Mouse (Mus musculus) brain, embryonic 14.5 days (tissue): ENCODE measurements around the gene Tyrp1.

Experiments used
- CTCF ChIP-seq: fragments of 200-500 bp; IDR thresholded peaks from 2 replicates; pipeline ENCODE4 v1.5.1; 2012; ENCODE audit warnings: inconsistent platforms, mild to moderate bottlenecking, moderate library complexity, borderline replicate concordance; ENCODE audit not compliant: insufficient read depth, insufficient read length; ENCODE audit errors: extremely low read depth
- POLR2A ChIP-seq: fragments of 200-500 bp; IDR thresholded peaks from 2 replicates; pipeline ENCODE4 v1.6.1; 2012; ENCODE audit warnings: mild to moderate bottlenecking, inconsistent platforms, borderline replicate concordance; ENCODE audit not compliant: poor library complexity, insufficient read depth, insufficient read length, severe bottlenecking; ENCODE audit errors: extremely low read depth

- no peak for TF ChIP-seq POLR2A
- TF ChIP-seq CTCF: no peak
Measured at GRCm38 (mm10) chr4:80875055-80875454, 41.1 kb downstream of the Tyrp1 start.
